Mouse (Mus musculus): Measurements from ENCODE around the gene Arvcf. TPM values are rescaled to one million over a fixed set of nuclear protein-coding genes. Genes with fewer than 3 reads are reported as not detected.

The Arvcf gene
- polyA plus RNA-seq, 1 experiment from 2014 or later = 85.2 TPM

GRCm38 (mm10) chr16:18455407-18455806 is 107.4 kb downstream of the Arvcf start:
- peaks cover 12% of the 10 kb centered on the region; the same call in 1 of the 2 replicates for H3K27me3 ChIP-seq
- no peak for ATAC-seq (ENCODE audit: low read depth)

More at GRCm38 (mm10) chr16:18455407-18455806, 107.4 kb downstream of the Arvcf start:
- no peak overlapping the region for H3K9ac ChIP-seq
- no peak overlapping the region for H3K4me2 ChIP-seq
- H3K4me1 ChIP-seq (replicated peaks) = peaks cover 29% of the 10 kb centered on the region
- H3K9me3 ChIP-seq = no peaks in the 10 kb centered on the region
- H3K27ac ChIP-seq (replicated peaks) = no peak overlapping the region
- 83% methylated on average over 6 of the region's 6 CpGs for WGBS
- H3K36me3 ChIP-seq = 0 out of 2 replicates have a peak, but pooled peaks cover 3% of the 10 kb centered on the region
- H3K4me3 ChIP-seq = no peak overlapping the region

MicroRNAs within 50 kb of the gene (microRNA counts, 519-probe panel; counts per million panel counts)
- microRNA mmu-miR-185 = 3,531 counts per million, percentile 48 among the panel's probes with 10 or more counts

Small RNAs within 50 kb of the gene (microRNA-seq; reads per million reads assigned to microRNA genes)
- not detected for gene Gm26219
- 301 reads per million, percentile 69 among the genes with 10 or more reads in this experiment for gene Mir185

Other genes with a start within 250 kb of the Arvcf start
- 19.6 and 23.9 TPM in 2 replicates for gene Rtn4r, start 220.5 kb upstream of the Arvcf start, polyA plus RNA-seq (2015; fragmentation: Nextera tagmentation; extraction: Ambion mirVana)
- gene Ccdc188, start 130.3 kb upstream of the Arvcf start, polyA plus RNA-seq (2015; fragmentation: Nextera tagmentation; extraction: Ambion mirVana) = not detected in 2 replicates
- gene Zdhhc8, start 113.0 kb upstream of the Arvcf start, polyA plus RNA-seq (2015; fragmentation: Nextera tagmentation; extraction: Ambion mirVana) = 15.3 and 17.0 TPM in 2 replicates
- gene Trmt2a, start 99.5 kb upstream of the Arvcf start, polyA plus RNA-seq (2015; fragmentation: Nextera tagmentation; extraction: Ambion mirVana) = 89.1 and 92.0 TPM in 2 replicates
- gene Ranbp1, start 99.5 kb upstream of the Arvcf start, polyA plus RNA-seq (2015; fragmentation: Nextera tagmentation; extraction: Ambion mirVana) = 432 and 457 TPM in 2 replicates
- gene Gm49776, start 89.9 kb upstream of the Arvcf start, polyA plus RNA-seq (2015; fragmentation: Nextera tagmentation; extraction: Ambion mirVana) = 1.2 and 4.8 TPM in 2 replicates
- gene Dgcr8, start 58.9 kb upstream of the Arvcf start, polyA plus RNA-seq (2015; fragmentation: Nextera tagmentation; extraction: Ambion mirVana) = 31.2 and 34.0 TPM in 2 replicates
- 74.0 and 79.5 TPM in 2 replicates for gene Tango2, start 79 bp upstream of the Arvcf start, polyA plus RNA-seq (2015; fragmentation: Nextera tagmentation; extraction: Ambion mirVana)
- 20.3 and 22.8 TPM in 2 replicates for gene Txnrd2, start 78.2 kb downstream of the Arvcf start, polyA plus RNA-seq (2015; fragmentation: Nextera tagmentation; extraction: Ambion mirVana)
- gene Comt, start 78.7 kb downstream of the Arvcf start, polyA plus RNA-seq (2015; fragmentation: Nextera tagmentation; extraction: Ambion mirVana) = 86.4 and 93.2 TPM in 2 replicates
- 13.6 and 13.9 TPM in 2 replicates for gene Gnb1l, start 150.5 kb downstream of the Arvcf start, polyA plus RNA-seq (2015; fragmentation: Nextera tagmentation; extraction: Ambion mirVana)
- gene Rtl10, start 150.7 kb downstream of the Arvcf start, polyA plus RNA-seq (2015; fragmentation: Nextera tagmentation; extraction: Ambion mirVana) = 3.3 and 4.5 TPM in 2 replicates
- 1.5 and 2.2 TPM in 2 replicates for gene Tbx1, start 242.5 kb downstream of the Arvcf start, polyA plus RNA-seq (2015; fragmentation: Nextera tagmentation; extraction: Ambion mirVana)